Mouse (Mus musculus): ENCODE data around the gene Cox11. TPM values are rescaled to one million over a fixed set of nuclear protein-coding genes. Genes with fewer than 3 reads are reported as not detected.
A peak's percentile ranks its signal among the peaks of the same experiment; 100 is the strongest.

The Cox11 gene
- polyA plus RNA-seq (2015; fragmentation: Nextera tagmentation; extraction: Ambion mirVana): 27.1 and 29.8 TPM in 2 replicates

- DNase-seq: peak; percentile 88
- WGBS (ENCODE audit: insufficient replicate concordance): under 1% methylated on average over 48 of the region's 48 CpGs
- Histone ChIP-seq H3K9me3 (replicated peaks) (no peaks in the 10 kb centered on the region), H3K4me2 (peak within 1 kb of the TSS; percentile 74), H3K4me3 (replicated peaks) (peak within 1 kb of the TSS; percentile 96), H3K27ac (peak within 1 kb of the TSS; percentile 91), H3K9ac (peak within 1 kb of the TSS; percentile 98), H3K36me3 (peaks cover 20% of the 10 kb centered on the region), H3K27me3 (no peaks in the 10 kb centered on the region), H3K4me1 (replicated peaks) (peaks cover 36% of the 10 kb centered on the region)
- peak; percentile 90 for ATAC-seq (ENCODE audit: low read depth)
Observed at GRCm38 (mm10) chr11:90637440-90638311, at the start of gene Cox11, which contains the start of gene Stxbp4. Gene Cox11 (plus strand): TSS chr11:90638173. Gene Stxbp4 (minus strand): TSS chr11:90638084.

- WGBS (ENCODE audit: insufficient replicate concordance): 71% methylated on average over 1 of the region's 1 CpGs
- Histone ChIP-seq H3K27me3 (no peaks in the 10 kb centered on the region), H3K27ac (no peak overlapping the region), H3K4me3 (replicated peaks) (no peak overlapping the region), H3K9me3 (replicated peaks) (no peaks in the 10 kb centered on the region), H3K9ac (no peak overlapping the region), H3K4me2 (no peak overlapping the region), H3K4me1 (replicated peaks) (no peaks in the 10 kb centered on the region), H3K36me3 (peaks cover 16% of the 10 kb centered on the region)
- DNase-seq (no peak), ATAC-seq (ENCODE audit: low read depth) (no peak)
Observed at GRCm38 (mm10) chr11:90590996-90591395, 47.0 kb upstream of the Cox11 start.

GRCm38 (mm10) chr11:90595826-90596225 is 42.1 kb upstream of the Cox11 start:
- H3K4me1 ChIP-seq (replicated peaks): no peaks in the 10 kb centered on the region
- no peaks in the 10 kb centered on the region for H3K27me3 ChIP-seq
- H3K9ac ChIP-seq: no peak overlapping the region
- whole genome bisulfite sequencing (ENCODE audit: insufficient replicate concordance): 70% methylated on average over 1 of the region's 1 CpGs
- H3K36me3 ChIP-seq: peaks cover 28% of the 10 kb centered on the region
- ATAC-seq (ENCODE audit: low read depth) (no peak), DNase-seq (no peak)
- no peak overlapping the region for H3K4me3 ChIP-seq (replicated peaks)
- no peak overlapping the region for H3K27ac ChIP-seq
- no peak overlapping the region for H3K4me2 ChIP-seq
- H3K9me3 ChIP-seq (replicated peaks): no peaks in the 10 kb centered on the region

GRCm38 (mm10) chr11:90603066-90603465 is 34.9 kb upstream of the Cox11 start:
- Histone ChIP-seq H3K9me3 (replicated peaks) (no peaks in the 10 kb centered on the region), H3K36me3 (peaks cover 23% of the 10 kb centered on the region), H3K9ac (no peak overlapping the region), H3K27me3 (no peaks in the 10 kb centered on the region), H3K4me2 (no peak overlapping the region), H3K4me3 (replicated peaks) (no peak overlapping the region), H3K27ac (no peak overlapping the region), H3K4me1 (replicated peaks) (no peaks in the 10 kb centered on the region)
- 86% methylated on average over 2 of the region's 2 CpGs for WGBS (ENCODE audit: insufficient replicate concordance)
- DNase-seq (no peak), ATAC-seq (ENCODE audit: low read depth) (no peak)

GRCm38 (mm10) chr11:90612118-90612517 is 25.9 kb upstream of the Cox11 start:
- no peaks in the 10 kb centered on the region for H3K4me1 ChIP-seq (replicated peaks)
- DNase-seq (no peak), ATAC-seq (ENCODE audit: low read depth) (no peak)
- no peak overlapping the region for H3K9ac ChIP-seq
- no peak overlapping the region for H3K4me2 ChIP-seq
- no peak overlapping the region for H3K4me3 ChIP-seq (replicated peaks)
- 0 out of 2 replicates have a peak, but pooled peaks cover 4% of the 10 kb centered on the region for H3K36me3 ChIP-seq
- H3K27ac ChIP-seq: no peak overlapping the region
- H3K27me3 ChIP-seq: no peaks in the 10 kb centered on the region
- H3K9me3 ChIP-seq (replicated peaks): no peaks in the 10 kb centered on the region

- DNase-seq (no peak), ATAC-seq (ENCODE audit: low read depth) (no peak)
- H3K36me3 ChIP-seq: peaks cover 10% of the 10 kb centered on the region; the same call in 1 of the 2 replicates
- H3K4me2 ChIP-seq: no peak overlapping the region
- H3K27me3 ChIP-seq: no peaks in the 10 kb centered on the region
- H3K9ac ChIP-seq: no peak overlapping the region
- H3K27ac ChIP-seq: no peak overlapping the region
- WGBS (ENCODE audit: insufficient replicate concordance): 36% methylated on average over 6 of the region's 6 CpGs
- H3K4me1 ChIP-seq (replicated peaks): no peaks in the 10 kb centered on the region
- H3K9me3 ChIP-seq (replicated peaks): no peaks in the 10 kb centered on the region
- no peak overlapping the region for H3K4me3 ChIP-seq (replicated peaks)
Observed at GRCm38 (mm10) chr11:90614743-90615142, 23.2 kb upstream of the Cox11 start.

- H3K27ac ChIP-seq: no peak overlapping the region
- no peaks in the 10 kb centered on the region for H3K9me3 ChIP-seq (replicated peaks)
- H3K4me1 ChIP-seq (replicated peaks): no peaks in the 10 kb centered on the region
- no peak overlapping the region for H3K4me2 ChIP-seq
- DNase-seq: no peak
- H3K4me3 ChIP-seq (replicated peaks): no peak overlapping the region
- H3K27me3 ChIP-seq: no peaks in the 10 kb centered on the region
- no peak for ATAC-seq (ENCODE audit: low read depth)
- peaks cover 10% of the 10 kb centered on the region; the same call in 1 of the 2 replicates for H3K36me3 ChIP-seq
- H3K9ac ChIP-seq: no peak overlapping the region
Observed at GRCm38 (mm10) chr11:90616431-90616830, 21.5 kb upstream of the Cox11 start.

- 83% methylated on average over 12 of the region's 12 CpGs for WGBS (ENCODE audit: insufficient replicate concordance)
- Histone ChIP-seq H3K4me2 (no peak overlapping the region), H3K27ac (no peak overlapping the region), H3K9ac (no peak overlapping the region), H3K4me1 (replicated peaks) (no peaks in the 10 kb centered on the region), H3K27me3 (no peaks in the 10 kb centered on the region), H3K9me3 (replicated peaks) (no peaks in the 10 kb centered on the region), H3K4me3 (replicated peaks) (no peak overlapping the region), H3K36me3 (peaks cover 6% of the 10 kb centered on the region; the same call in 1 of the 2 replicates)
- ATAC-seq (ENCODE audit: low read depth) (no peak), DNase-seq (no peak)
Observed at GRCm38 (mm10) chr11:90622044-90622443, 15.9 kb upstream of the Cox11 start.

GRCm38 (mm10) chr11:90622500-90622899 is 15.5 kb upstream of the Cox11 start:
- Histone ChIP-seq H3K9ac (no peak overlapping the region), H3K4me3 (replicated peaks) (no peak overlapping the region), H3K27me3 (no peaks in the 10 kb centered on the region), H3K9me3 (replicated peaks) (no peaks in the 10 kb centered on the region), H3K36me3 (peaks cover 6% of the 10 kb centered on the region; the same call in 1 of the 2 replicates), H3K27ac (no peak overlapping the region), H3K4me2 (no peak overlapping the region), H3K4me1 (replicated peaks) (no peaks in the 10 kb centered on the region)
- ATAC-seq (ENCODE audit: low read depth) (no peak), DNase-seq (no peak)
- WGBS (ENCODE audit: insufficient replicate concordance): 85% methylated on average over 7 of the region's 7 CpGs

- DNase-seq: peak; percentile 9
- Histone ChIP-seq H3K9ac (no peak overlapping the region), H3K36me3 (peaks cover 1% of the 10 kb centered on the region; the same call in 1 of the 2 replicates), H3K27ac (no peak overlapping the region), H3K9me3 (replicated peaks) (no peaks in the 10 kb centered on the region), H3K4me1 (replicated peaks) (no peaks in the 10 kb centered on the region), H3K27me3 (no peaks in the 10 kb centered on the region), H3K4me2 (no peak overlapping the region), H3K4me3 (replicated peaks) (no peak overlapping the region)
- no peak for ATAC-seq (ENCODE audit: low read depth)
- WGBS (ENCODE audit: insufficient replicate concordance): 44% methylated on average over 6 of the region's 6 CpGs
Observed at GRCm38 (mm10) chr11:90623477-90623876, 14.5 kb upstream of the Cox11 start.

GRCm38 (mm10) chr11:90625174-90625573 is 12.8 kb upstream of the Cox11 start:
- DNase-seq (no peak), ATAC-seq (ENCODE audit: low read depth) (no peak)
- Histone ChIP-seq H3K4me3 (replicated peaks) (no peak overlapping the region), H3K27me3 (no peaks in the 10 kb centered on the region), H3K36me3 (no peaks in the 10 kb centered on the region), H3K4me2 (no peak overlapping the region), H3K27ac (no peak overlapping the region), H3K4me1 (replicated peaks) (no peaks in the 10 kb centered on the region), H3K9ac (no peak overlapping the region), H3K9me3 (replicated peaks) (no peaks in the 10 kb centered on the region)
- WGBS (ENCODE audit: insufficient replicate concordance): 49% methylated on average over 1 of the region's 1 CpGs

- ATAC-seq (ENCODE audit: low read depth) (no peak), DNase-seq (no peak)
- Histone ChIP-seq H3K9ac (no peak overlapping the region), H3K4me3 (replicated peaks) (no peak overlapping the region), H3K9me3 (replicated peaks) (no peaks in the 10 kb centered on the region), H3K27me3 (no peaks in the 10 kb centered on the region), H3K27ac (no peak overlapping the region), H3K4me2 (no peak overlapping the region), H3K36me3 (no peaks in the 10 kb centered on the region), H3K4me1 (replicated peaks) (no peaks in the 10 kb centered on the region)
- 66% methylated on average over 1 of the region's 1 CpGs for WGBS (ENCODE audit: insufficient replicate concordance)
Observed at GRCm38 (mm10) chr11:90627751-90628150, 10.2 kb upstream of the Cox11 start.
